Mouse (Mus musculus) lung, adult 18-20 months (tissue): Measurements from ENCODE around the gene Slc16a11.
A peak's percentile ranks its signal among the peaks of the same experiment; 100 is the strongest.

ENCODE experiments used
- DNase-seq, 2 experiments: peaks; one replicate each; pipeline ENCODE4 v3.0.0; 2022; ENCODE audit warnings: mixed read lengths in 2 of 2

The Slc16a11 gene

DNA sequence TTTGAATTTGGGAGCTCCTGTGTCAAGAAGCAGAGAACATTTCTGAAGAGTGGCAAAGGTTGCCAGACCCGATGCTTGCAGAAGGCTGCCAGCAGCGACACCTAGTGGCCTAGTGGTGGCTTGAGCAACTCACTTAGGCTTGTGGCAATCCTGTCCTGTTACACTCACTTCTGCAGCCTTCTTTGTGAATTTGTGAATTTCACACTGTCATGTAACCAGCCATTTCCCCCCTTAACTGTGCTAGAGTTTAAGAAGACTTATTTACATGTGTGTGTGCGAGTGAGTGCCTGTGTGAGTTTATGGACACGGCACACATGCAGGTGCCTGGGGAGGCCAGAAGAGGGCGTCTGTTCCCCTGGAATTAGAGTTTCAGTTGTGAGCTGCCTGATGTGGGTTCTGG is 10.9 kb upstream of the Slc16a11 start:
- peak; percentile 84 to 88 for DNase-seq

DNA sequence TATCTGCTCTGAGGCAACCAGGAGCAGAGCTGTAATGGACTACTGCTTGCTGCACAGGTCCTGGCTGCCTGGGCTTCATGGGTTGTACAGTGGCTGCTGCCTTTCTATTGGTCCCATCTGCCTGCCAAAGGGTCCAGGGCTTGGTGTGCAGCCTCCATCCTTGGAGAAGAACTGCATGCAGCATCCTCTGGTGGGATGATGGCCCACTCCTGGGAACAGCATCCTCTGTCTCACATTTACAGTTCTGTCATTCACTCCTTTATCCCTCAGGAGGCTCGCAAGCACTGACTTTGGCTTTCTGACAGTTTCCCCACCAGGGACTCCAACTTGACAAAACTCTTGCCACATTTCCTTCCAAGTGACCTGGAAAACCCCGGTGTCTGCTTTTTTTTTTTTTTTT is 5.8 kb upstream of the Slc16a11 start:
- no peak for DNase-seq

DNA sequence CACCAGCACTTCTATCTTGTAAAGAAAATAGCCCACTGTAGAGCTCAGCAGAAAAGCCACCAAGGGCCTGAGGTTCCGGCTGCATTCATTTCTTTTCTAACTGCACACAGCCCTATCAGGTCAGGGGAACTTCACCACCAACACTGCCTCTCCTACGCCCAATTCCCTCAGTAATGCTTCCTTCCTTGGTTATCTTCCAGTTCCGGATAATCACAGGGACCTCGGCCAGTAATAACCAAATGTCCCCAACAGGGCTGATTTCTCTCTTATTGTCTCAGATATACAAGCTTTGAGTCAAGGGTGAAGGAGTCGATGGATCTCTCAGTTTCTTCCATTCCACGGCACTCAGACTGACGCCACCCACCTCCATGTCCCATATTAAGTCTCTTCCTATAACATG is 5.3 kb upstream of the Slc16a11 start:
- DNase-seq: no peak

DNA sequence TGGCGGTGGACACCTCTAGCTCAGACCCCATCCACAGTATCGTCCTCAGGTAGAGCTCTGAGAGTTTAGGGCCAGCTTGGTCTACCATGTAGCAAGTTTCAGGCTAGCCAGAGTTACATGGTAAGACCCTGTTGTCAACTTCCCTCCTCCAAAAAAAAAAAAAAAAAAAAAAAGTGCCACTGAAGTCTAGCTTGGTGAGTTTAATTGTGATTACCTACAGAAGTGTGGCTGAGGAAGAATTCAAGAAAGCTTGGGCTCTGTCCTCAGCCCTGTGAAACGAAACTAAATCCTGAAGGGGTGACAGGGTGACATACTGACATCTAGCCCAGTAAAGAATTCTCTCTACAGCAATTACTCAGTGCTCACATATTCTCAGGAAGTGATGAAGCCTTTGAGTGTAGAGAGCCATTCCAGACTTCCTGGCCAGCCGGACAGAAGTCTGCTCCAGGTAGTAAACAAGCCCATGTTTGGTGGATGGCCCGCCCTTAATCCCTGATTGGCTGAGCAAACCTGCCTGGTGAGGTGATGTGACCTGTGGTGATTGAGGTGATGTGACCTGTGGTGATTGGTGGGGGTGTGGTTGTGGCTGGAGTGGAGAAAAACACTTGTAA is 3.7 kb upstream of the Slc16a11 start:
- DNase-seq: peak; percentile 19 to 27

DNA sequence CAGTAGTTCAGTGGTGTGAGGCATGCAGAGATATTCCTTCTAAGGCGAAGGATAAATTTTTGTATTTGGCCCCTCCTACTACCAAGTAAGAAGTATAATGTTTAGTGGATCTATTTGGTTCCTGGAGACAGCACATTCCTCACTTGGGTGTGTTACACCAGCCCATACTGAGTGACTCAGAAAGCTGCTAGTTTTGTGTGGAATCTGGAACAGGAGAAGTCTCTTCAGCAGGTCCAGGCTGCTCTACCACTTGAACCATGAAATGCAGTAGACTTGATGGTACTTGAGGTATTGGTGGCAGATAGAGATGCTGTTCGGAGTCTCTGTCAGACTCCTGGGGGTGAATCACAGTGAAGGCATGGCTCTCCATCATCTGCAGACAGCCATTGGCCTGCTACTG is 1.9 kb upstream of the Slc16a11 start:
- peak in 1 of 2 experiments; percentile 21 for DNase-seq

DNA sequence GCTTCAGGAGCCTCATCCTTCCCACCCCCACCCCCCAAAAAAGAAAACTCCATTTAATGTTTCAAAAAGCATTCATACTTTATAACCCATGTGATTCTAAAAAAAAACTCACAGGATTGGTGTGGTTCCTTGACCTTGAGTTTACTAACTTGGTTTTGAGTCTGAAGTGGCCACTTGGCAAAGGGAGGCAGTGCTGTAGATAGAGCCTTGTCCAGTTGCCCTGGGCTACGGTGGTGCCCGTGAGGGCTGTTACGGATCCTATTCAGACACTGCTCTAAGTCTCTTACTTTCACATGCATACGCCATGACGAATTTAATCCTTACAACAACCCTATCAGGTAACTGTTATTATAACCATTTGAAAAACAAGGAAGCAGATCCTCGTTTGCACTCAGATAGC is 580 bp upstream of the Slc16a11 start:
- DNase-seq: peak; percentile 58 to 78

DNA sequence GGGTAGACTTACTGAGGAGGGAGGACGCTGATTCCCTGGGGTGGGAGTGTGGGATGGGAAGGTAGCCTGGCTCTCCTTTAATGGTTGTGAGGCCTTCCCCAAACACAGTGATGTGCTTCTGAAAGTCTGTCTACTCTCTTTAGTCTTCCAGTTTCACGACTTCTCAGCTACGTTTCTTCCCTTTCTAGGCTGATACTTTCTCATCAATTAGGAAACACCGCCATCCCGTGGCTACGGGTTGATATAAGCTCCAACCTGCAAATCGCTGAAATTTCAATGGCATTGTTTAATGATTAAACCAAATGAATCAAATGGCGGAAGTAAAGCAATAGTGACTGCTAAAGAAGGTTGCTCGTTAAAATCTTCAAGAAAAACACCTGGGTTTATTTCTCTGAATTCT is 344 bp downstream of the Slc16a11 start:
- peak; percentile 80 to 86 for DNase-seq

DNA sequence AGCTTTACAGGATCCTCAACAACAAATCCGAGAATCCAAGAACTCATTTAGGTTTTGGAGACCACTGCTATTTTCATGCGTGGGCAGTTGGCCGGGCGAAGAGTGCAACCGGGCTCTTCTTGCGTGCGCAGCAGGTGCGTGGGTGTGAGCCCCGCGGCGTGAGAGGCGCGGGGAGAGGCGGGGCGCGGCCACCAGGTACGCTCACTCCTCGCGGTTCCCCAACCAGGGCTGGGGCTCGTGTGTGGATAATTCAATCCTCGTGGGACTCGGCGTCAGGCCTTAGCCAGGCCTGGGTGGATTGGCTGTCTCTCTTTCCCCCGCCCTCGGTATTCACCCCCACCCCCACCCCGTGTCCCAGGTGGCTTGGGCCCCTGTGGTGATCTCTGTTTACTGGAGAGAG is 1.2 kb downstream of the Slc16a11 start:
- peak in 1 of 2 experiments; percentile 63 for DNase-seq

DNA sequence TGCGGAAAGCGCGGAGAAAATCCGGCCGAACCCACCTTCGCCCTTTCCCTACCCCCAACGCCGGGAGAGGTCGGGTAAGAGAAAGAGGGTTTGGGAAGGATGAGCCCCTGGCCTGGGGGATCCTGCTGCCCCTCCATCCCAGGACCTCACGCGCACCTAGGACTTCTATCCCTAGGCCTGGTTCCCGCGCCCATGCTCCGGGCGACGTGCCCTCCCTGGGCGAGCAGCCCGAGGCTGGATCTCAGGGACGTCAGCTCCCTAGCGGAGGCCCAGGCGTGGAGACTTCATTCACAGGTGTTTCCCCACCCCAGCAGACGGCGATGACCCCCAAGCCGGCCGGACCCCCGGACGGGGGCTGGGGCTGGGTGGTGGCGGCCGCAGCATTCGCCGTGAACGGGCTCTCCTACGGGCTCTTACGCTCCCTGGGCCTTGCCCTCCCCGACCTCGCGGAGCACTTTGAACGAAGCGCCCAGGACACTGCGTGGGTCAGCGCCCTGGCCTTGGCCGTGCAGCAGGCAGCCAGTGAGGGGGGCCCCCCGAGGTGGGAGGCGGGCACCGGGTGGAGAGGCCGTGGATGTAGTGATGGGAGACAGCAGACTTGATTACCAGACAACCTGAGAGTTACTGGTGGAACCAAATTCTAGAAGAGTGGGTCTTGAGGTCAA is 1.8 kb downstream of the Slc16a11 start:
- peak in 1 of 2 experiments; percentile 39 for DNase-seq

DNA sequence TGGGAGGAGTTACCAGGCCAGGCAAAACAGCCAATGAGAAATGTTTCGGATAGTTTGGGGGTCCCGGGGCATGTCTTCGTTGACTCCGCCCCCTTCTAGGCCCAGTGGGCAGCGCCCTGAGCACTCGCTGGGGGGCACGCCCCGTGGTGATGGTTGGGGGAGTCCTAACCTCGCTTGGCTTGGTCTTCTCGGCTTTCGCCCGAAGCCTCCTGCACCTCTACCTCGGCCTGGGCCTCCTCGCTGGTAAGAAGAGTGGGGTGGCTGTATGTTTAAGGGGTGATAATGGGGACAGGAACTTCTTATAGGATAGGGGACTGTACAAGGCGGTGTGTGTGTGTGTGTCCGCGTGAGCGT is 2.3 kb downstream of the Slc16a11 start:
- DNase-seq: peak in 1 of 2 experiments; percentile 33

DNA sequence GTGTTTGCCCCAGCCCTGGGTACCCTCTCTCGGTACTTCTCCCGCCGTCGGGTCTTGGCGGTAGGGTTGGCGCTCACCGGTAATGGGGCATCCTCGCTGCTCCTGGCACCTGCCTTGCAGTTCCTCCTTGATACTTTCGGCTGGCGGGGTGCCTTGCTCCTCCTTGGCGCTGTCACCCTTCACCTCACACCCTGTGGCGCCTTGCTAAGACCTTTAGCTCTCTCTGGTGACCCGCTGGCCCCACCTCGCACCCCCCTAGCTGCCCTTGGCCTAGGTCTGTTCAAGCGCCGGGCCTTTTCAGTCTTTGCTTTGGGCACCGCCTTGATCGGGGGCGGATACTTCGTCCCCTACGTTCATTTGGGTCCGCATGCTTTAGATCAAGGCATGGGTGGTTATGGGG is 2.7 kb downstream of the Slc16a11 start:
- DNase-seq: peak in 1 of 2 experiments; percentile 25

DNA sequence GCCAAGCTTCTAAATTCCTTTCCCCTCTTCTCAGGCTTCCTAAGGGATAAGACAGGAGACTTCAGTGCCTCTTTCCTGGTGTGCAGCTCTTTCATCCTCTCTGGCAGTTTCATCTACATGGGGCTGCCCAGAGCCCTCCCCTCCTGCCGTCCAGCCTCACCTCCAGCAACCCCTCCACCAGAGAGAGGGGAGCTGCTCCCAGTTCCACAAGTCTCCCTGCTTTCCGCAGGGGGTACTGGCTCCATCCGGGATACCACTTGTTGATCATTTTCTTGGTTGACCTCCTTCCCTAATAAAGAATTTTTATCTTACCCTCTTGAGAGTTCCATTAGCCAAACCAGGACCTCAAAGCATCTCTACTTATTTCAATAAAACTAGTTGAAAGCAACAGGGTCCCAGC is 3.6 kb downstream of the Slc16a11 start:
- no peak for DNase-seq

DNA sequence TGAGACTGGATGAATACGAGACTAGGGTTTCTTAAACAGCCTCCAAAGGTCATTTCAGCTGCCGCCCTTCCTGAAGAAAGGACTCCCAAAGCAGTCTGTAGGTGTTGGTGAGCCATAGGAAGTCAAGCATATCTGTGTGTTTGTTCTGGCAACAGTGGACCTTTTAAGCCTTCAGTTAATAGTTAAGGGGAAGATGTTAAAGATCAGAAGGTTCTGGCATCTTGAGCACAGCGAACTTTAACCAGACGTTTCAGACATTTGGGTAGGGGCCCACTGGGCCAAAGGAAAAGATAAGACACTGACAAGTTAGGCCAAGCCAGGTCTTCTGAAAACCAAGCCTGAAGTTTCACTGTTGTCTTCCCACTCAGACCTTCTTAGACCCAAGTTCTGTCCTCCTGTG is 5.5 kb downstream of the Slc16a11 start:
- no peak for DNase-seq

DNA sequence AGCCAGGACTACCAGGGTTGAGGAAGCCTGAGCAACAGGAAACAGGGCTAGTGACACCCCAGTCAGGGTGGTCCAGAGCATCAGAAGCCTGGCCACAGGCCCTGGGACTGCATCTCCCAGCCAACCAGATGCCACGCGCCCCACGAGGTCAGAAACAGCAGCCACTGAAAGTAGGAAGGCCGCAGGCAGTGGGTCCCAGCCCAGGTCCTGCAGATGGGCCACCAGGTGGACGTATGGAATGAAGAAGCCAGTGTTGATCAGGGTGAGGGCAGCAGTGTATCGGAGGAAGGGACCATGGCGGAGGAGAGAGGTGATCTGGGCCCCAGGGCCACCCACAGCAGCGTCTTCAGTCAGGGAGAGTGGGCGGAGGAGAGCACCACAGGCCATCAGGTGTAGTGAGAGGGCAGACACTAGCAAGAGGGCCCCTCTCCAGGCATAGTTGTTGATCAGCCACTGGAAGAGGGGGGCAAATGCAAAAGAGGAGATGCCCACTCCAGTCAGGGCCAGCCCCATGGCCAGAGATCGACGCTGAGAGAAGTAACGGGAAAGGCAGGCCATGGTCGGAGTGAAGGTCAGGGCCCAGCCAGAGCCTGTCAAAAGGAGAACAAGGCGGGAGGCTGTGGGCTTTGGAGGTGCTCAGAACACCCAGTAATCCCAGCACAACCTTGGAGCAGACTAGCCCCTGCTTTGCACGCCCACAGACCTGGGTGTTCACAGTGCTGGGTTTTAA is 6.4 kb downstream of the Slc16a11 start:
- DNase-seq: no peak

DNA sequence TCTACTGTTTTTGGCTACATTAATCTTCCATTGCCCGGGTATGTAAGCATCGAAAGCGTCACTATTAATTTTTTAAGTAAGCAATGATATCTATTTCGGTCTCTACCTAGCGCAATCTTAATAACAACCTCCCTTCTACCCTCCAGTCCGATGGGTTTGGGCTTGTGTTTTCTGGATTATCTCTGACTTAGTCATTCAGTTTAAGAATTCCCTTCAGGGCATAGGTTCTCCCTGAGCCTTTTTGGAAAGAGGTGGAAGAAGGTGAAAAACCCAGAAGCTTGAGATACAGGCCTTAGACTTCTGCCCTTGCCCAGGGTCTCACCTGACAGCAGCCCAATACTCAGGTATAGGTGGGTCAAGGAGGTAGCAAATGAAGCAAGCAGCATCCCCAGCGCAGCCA is 7.3 kb downstream of the Slc16a11 start:
- DNase-seq: no peak

DNA sequence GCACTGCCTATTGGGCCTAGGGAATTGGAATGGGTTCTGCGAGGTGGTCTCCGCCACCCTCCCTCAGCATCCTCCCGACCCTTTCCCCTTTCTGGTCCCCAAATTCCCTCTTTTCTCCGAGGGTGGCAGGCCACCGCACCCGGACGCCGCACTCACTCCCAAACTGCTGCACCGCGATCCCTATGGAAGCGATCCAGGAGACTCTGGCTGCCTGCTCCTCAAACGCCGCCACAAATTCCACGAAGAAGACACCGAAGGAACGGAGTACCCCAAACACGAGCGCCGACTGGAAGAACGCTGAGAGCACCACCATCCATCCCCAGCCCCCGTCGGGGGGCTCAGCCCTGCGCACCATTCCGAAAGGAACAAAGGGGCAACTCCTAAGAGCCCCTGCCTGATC is 7.8 kb downstream of the Slc16a11 start:
- DNase-seq: peak in 1 of 2 experiments; percentile 24

DNA sequence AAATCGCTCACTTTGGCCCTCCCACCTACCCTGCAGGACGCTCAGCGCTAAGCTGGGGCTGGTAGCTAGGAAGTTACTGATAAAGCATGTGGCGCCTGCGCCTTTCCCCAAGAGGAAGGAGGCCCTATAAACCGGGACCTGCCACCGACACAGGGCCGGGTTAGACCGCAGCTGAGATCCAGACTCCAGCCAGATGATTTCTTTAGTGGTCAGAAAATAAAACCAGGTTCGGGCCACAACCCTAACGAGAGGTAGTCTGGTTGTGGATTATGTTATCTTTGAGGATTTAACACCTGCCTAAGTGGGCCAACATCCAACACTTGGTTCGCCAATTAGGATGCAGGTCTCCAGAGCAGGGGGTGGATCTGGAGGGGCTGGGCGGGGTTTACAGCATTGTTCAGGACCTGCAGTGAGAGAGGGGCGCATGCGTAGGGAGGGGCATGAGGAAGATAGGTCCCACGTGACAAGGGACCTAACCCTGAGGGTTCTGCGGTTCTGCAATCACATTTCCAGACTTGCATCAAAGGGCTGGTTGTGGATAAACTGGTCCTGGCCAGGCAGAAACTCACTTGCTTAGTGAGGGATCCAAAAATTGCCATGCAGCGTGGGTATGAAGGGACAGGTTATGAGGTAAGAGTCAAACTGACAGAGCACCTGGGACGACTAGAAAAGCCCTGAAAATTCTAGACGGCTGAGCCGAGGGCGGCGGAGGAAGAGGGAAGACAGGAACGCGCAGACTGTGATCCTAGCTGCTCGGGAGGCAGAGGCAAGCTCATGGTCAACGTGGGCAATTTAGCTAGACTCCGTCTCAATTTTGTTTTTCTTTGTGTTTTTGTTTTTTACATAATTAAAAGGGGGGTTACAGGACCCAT is 8.4 kb downstream of the Slc16a11 start, which contains the start of gene Slc16a13:
Gene Slc16a13, minus strand, starts transcription at position 334 of the 872 bp plus-strand sequence.
- DNase-seq: peak; percentile 97 to 98

DNA sequence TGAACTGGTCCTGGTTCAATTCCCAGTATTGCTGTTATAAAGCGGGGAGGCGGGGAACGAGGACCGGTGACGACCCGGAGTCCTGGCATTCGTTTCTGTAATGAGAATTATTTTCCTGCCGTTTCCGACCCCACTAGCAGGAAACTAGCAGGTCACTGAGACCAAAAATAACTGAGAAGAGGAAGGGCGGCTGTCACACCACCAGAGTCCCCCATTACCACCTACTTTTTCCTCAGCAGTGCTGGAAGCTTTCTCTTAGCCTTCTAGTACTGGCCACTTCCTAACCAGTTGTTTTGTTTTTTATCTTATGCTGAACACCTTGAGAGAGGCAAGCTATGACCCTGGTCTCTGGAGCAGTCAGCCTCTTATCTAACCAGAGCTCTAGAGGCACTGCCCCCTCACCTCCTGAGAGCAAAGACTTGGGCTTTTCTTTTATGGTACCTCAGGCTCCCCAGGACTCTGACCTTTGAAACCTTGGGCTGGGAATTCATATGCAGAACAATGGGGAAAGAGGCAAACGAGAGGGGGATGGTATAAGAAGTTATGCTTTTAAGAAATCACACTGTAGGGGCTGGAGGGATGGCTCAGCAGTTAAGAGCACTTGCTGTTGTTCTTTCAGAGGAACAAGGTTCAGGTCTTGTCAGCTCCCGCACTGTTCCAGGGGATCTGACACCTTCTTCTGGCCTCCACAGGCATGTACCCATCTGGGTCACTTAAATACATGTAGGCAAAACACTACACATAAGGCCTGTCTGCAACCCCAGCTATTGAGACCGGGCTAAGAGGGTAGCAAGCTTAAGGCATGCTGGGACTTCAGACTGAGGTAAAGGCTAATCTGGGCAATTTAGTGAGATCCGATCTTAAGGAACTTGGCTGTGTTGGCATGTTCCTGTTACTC is 9.3 kb downstream of the Slc16a11 start:
- peak in 1 of 2 experiments; percentile 26 for DNase-seq

DNA sequence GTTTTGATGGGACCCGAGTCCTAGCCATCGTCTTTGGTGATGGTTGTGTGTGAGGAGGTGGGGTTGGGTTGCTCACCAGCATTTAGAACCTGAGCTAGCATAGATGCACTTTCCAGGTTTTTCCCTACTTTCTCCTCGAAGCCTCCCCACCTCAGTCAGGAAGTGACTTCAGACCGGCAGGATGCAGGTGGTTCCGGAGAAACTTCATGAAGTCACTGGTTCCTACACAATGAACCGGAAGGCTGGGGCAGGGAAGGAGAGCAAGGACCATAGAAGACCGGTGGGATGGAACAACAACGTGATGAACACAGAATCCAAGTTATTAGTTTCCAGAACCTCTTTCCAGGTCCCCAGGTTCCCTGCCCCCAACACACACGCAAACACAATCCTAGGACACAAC is 11.2 kb downstream of the Slc16a11 start:
- DNase-seq: peak; percentile 65 to 77

DNA sequence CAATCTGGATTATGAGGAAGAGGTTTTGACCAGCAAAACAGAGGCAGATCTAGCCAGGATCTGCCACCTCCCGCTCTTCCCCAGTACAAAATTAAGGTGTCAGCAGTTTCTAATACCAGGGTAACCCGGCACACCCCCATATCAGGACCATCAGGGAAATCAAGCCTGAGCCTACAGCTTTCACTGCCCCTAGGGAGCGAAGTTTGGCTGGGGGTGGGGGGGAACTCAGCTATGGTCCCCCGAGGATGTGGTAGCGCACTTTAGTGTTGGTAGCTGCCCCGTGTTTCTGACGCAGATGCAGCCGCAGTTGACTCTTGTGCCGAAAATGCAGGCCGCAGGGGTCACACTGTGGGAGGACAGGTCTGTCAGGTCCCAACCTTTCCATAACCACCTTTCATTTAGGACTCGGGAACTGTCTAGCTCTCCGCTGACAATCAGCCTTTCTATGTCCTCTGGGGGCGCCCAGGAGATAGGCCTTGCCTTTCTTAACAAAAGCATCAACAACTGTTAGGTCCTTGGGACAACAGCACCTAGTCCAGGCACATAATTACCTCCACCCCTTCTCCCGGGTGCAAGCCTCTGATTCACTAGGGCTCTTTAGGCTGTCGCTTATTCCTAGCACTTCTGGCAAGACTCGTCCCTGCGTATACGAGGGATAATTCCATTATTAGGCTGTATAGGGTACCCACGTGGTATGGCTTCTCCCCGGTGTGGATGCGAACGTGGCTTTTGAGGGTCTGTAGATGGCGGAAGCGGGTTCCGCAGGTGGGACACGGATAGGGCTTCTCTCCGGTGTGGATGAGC is 13.4 kb downstream of the Slc16a11 start:
- DNase-seq: no peak

DNA sequence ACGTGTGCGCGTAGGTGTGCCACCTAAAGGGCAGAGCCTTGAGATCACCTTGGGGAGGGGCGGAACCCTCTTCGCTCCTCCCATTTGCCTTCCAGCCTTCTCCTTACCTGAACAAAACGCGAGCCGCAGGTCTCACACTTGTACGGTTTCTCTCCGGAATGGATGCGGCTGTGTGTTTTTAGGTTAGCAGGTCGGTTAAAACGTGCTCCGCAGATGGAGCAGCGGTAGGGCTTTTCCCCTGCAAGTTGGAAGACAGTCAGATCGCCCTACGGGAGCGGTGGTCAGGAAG is 14.0 kb downstream of the Slc16a11 start:
- peak; percentile 66 to 72 for DNase-seq
